Mouse (Mus musculus) limb, embryonic 13.5 days (tissue): ENCODE data around the gene Atp11a. TPM values are rescaled to one million over a fixed set of nuclear protein-coding genes. Genes with fewer than 3 reads are reported as not detected.
A peak's percentile ranks its signal among the peaks of the same experiment; 100 is the strongest.

Experiments used
- ATAC-seq: fragments of 200-750 bp; cut with Nextera tagmentation; 2 replicates; pipeline ENCODE4 v1.8.0; 2017; ENCODE audit warnings: low read depth, moderate number of reproducible peaks, moderate TSS enrichment; ENCODE audit not compliant: low FRiP score
- H3K27ac ChIP-seq: fragments of 300-500 bp; sonication (generic); 2 replicates; pipeline ENCODE4 v1.5.1; 2015; ENCODE audit warnings: inconsistent platforms, mild to moderate bottlenecking, moderate library complexity
- H3K27me3 ChIP-seq: fragments of 300-500 bp; sonication (generic); 2 replicates; pipeline ENCODE4 v1.6.1; 2015; ENCODE audit warnings: mild to moderate bottlenecking, inconsistent platforms
- H3K36me3 ChIP-seq: fragments of 300-500 bp; sonication (generic); 2 replicates; pipeline ENCODE4 v1.6.1; 2015; ENCODE audit warnings: inconsistent platforms, mild to moderate bottlenecking, moderate library complexity
- H3K4me1 ChIP-seq: fragments of 300-500 bp; sonication (generic); 2 replicates; pipeline ENCODE4 v1.6.1; 2015; ENCODE audit warnings: inconsistent platforms
- H3K4me2 ChIP-seq: fragments of 300-500 bp; sonication (generic); replicated peaks from 2 replicates; pipeline ENCODE4 v1.6.1; 2015; ENCODE audit warnings: inconsistent platforms, mild to moderate bottlenecking, moderate library complexity
- H3K4me3 ChIP-seq: fragments of 300-500 bp; sonication (generic); 2 replicates; pipeline ENCODE4 v1.5.1; 2015; ENCODE audit warnings: moderate library complexity, mild to moderate bottlenecking, inconsistent platforms
- H3K9ac ChIP-seq: fragments of 300-500 bp; sonication (generic); 2 replicates; pipeline ENCODE4 v1.6.1; 2015; ENCODE audit warnings: mild to moderate bottlenecking, inconsistent platforms
- H3K9me3 ChIP-seq: fragments of 300-500 bp; sonication (generic); 2 replicates; pipeline ENCODE4 v1.6.1; 2016; ENCODE audit warnings: inconsistent platforms
- WGBS: fragments of 180-500 bp; shearing (Covaris S2); methylation state at CpG from one replicate; pipeline ENCODE4 v1.1.7; 2015; 5-methylcytosine and 5-hydroxymethylcytosine counted together
- polyA plus RNA-seq: library from polyadenylated mRNA; unstranded; fragments of >200 nt; fragmentation: Nextera tagmentation; extraction: Ambion mirVana; gene quantifications from 2 replicates; pipeline ENCODE4 v1.2.1, GENCODE M21; 2015

Atp11a gene
- polyA plus RNA-seq, 1 experiment from 2014 or later = 15.2 TPM

- Histone ChIP-seq H3K9me3 (no peaks in the 10 kb centered on the region), H3K27me3 (peaks cover 6% of the 10 kb centered on the region; the same call in 1 of the 2 replicates), H3K4me1 (peaks cover 28% of the 10 kb centered on the region), H3K9ac (no peak overlapping the region), H3K27ac (no peak overlapping the region; the same call in 1 of the 2 replicates), H3K36me3 (no peaks in the 10 kb centered on the region), H3K4me2 (no peak overlapping the region), H3K4me3 (no peak overlapping the region)
- 44% methylated on average over 5 of the region's 5 CpGs for WGBS
- ATAC-seq = no peak; the same call in 1 of the 2 replicates
Observed at GRCm38 (mm10) chr8:12754115-12754514, 2.7 kb upstream of the Atp11a start.

DNA sequence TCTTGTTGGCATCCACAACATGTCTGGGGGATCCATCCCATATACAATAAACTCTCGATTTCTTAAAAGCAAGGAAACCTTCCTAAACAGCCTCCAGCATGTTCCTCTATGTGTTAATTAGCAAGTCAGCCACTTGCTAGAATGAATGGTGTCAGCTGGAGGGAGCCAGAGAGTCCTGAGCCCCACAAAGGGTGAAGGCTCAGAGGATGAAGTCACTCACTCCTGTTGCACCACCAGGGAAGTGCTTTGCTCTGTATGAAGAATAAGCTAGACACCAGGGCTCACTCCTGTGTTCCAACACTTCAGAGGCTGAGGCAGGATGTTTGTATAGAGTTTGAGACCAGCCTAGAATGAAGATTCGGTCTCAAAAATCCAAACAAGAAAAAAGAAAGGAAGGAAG, 1.5 kb upstream of the Atp11a start:
- H3K9ac ChIP-seq = no peak overlapping the region
- H3K27ac ChIP-seq = no peak overlapping the region
- WGBS = 55% methylated on average over 2 of the region's 2 CpGs
- H3K27me3 ChIP-seq = peaks cover 6% of the 10 kb centered on the region; the same call in 1 of the 2 replicates
- no peak overlapping the region for H3K4me2 ChIP-seq
- peaks cover 40% of the 10 kb centered on the region for H3K4me1 ChIP-seq
- ATAC-seq = no peak
- H3K9me3 ChIP-seq = no peaks in the 10 kb centered on the region
- H3K4me3 ChIP-seq = no peak overlapping the region
- H3K36me3 ChIP-seq = no peaks in the 10 kb centered on the region

DNA sequence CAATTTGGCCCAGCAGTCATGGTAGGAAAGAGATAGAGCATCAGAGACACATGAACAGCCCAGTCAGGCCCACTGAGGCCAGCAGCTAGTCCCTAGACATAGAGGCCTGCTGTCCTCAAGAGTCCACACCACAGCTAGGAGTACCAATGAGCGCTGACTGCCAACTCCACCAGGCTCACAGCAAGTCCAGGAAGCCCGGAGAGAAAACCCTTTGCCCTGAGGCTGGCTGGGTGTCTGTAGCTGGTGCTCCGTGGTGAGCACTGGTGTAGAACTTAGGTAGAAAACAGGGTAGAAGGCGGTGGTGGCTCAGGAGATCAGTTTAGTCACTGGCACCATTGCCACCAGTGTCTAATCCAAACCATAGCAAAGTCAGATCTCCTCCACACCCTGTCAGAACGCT, 988 bp upstream of the Atp11a start:
- peaks cover 6% of the 10 kb centered on the region; the same call in 1 of the 2 replicates for H3K27me3 ChIP-seq
- no peaks in the 10 kb centered on the region for H3K9me3 ChIP-seq
- ATAC-seq = no peak
- H3K27ac ChIP-seq = no peak overlapping the region
- H3K4me2 ChIP-seq = no peak overlapping the region
- WGBS = 87% methylated on average over 5 of the region's 5 CpGs
- H3K36me3 ChIP-seq = no peaks in the 10 kb centered on the region
- H3K9ac ChIP-seq = no peak overlapping the region
- peaks cover 45% of the 10 kb centered on the region for H3K4me1 ChIP-seq
- no peak overlapping the region for H3K4me3 ChIP-seq

DNA sequence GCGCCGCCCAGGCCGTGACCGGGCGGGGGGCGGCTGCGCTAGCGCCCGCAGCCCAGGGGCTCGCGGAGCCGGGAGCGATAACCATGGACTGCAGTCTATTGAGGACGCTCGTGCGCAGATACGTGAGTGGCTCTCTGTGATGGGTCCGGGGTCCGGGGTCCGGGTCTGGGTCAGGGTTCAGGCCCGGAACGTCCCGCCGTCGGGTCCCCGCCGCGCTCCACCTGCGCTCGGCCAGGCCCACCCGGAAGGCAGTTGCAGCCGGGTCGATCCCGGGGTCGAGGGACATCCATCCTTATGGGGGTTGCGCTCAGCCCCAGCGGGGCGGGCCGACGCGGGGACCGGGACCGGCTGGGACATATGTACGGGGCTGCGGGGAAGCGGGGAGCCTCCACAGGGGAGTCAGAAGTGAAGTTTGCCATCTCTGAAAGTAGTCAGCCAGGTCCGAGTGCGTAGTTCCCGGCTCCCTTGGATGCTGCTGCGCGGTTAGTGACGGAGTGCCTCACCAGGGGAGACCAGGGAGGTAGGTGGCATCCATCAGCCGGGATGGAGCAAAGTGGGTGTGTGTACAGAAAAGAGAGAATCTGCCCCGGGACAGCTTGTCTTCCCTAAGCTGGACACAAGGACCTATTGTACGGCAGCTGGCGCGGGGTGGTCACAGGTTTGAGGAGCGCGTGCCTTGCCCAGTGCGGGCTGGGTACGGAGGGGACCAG, 572 bp downstream of the Atp11a start:
- Histone ChIP-seq H3K36me3 (no peaks in the 10 kb centered on the region), H3K27me3 (peaks cover 6% of the 10 kb centered on the region; the same call in 1 of the 2 replicates), H3K4me2 (peak overlapping the region; percentile 90), H3K4me3 (peak overlapping the region; percentile 89), H3K9ac (peak overlapping the region; percentile 93), H3K4me1 (peaks cover 54% of the 10 kb centered on the region), H3K27ac (no peak overlapping the region; the same call in 1 of the 2 replicates), H3K9me3 (no peaks in the 10 kb centered on the region)
- WGBS = under 1% methylated on average over 59 of the region's 61 CpGs
- peak; percentile 16; the same call in 1 of the 2 replicates for ATAC-seq

DNA sequence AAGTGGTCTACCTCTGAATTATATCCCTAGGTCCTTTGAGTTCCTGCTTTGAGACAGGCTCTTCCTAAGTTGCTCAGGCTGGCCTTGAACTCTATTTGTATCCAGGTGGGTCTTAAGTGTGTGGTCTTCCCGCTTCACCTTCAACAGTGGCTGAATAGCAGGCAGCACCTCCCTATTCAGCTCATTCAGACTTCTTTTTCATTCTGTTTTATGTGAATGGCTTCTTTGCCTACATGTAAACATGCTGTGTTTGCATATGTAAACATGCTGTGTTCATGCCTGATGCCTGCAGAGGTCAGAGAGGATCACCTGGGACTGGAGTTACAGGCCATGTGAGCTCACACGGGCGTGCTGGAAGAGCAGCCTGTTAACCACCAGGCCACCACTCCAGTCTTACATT, 3.1 kb downstream of the Atp11a start:
- WGBS = 80% methylated on average over 3 of the region's 3 CpGs
- no peak for ATAC-seq

GRCm38 (mm10) chr8:12761873-12762272, 5.1 kb downstream of the Atp11a start:
- WGBS = 83% methylated on average over 3 of the region's 3 CpGs
- H3K4me3 ChIP-seq = no peak overlapping the region
- peaks cover 6% of the 10 kb centered on the region; the same call in 1 of the 2 replicates for H3K27me3 ChIP-seq
- peaks cover 43% of the 10 kb centered on the region for H3K4me1 ChIP-seq
- ATAC-seq = no peak
- no peak overlapping the region for H3K4me2 ChIP-seq
- no peak overlapping the region for H3K9ac ChIP-seq
- no peaks in the 10 kb centered on the region for H3K9me3 ChIP-seq
- H3K36me3 ChIP-seq = peaks cover 8% of the 10 kb centered on the region; the same call in 1 of the 2 replicates
- no peak overlapping the region for H3K27ac ChIP-seq

More for the DNA sequence above, 3.1 kb downstream of the Atp11a start:
- peaks cover 6% of the 10 kb centered on the region; the same call in 1 of the 2 replicates for H3K27me3 ChIP-seq
- no peak overlapping the region for H3K27ac ChIP-seq
- no peaks in the 10 kb centered on the region for H3K9me3 ChIP-seq
- H3K4me3 ChIP-seq = no peak overlapping the region
- no peak overlapping the region for H3K9ac ChIP-seq
- no peak overlapping the region for H3K4me2 ChIP-seq
- peaks cover 46% of the 10 kb centered on the region for H3K4me1 ChIP-seq
- no peaks in the 10 kb centered on the region for H3K36me3 ChIP-seq

- H3K4me3 ChIP-seq = no peak overlapping the region
- no peak overlapping the region for H3K4me2 ChIP-seq
- H3K36me3 ChIP-seq = peaks cover 11% of the 10 kb centered on the region; the same call in 1 of the 2 replicates
- 86% methylated on average over 4 of the region's 4 CpGs for WGBS
- ATAC-seq = no peak
- H3K9ac ChIP-seq = no peak overlapping the region
- H3K4me1 ChIP-seq = peaks cover 31% of the 10 kb centered on the region
- H3K27ac ChIP-seq = no peak overlapping the region
- peaks cover 4% of the 10 kb centered on the region; the same call in 1 of the 2 replicates for H3K27me3 ChIP-seq
- H3K9me3 ChIP-seq = no peaks in the 10 kb centered on the region
Observed at GRCm38 (mm10) chr8:12763565-12764108, 6.8 kb downstream of the Atp11a start.

- Histone ChIP-seq H3K27me3 (no peaks in the 10 kb centered on the region), H3K9me3 (no peaks in the 10 kb centered on the region), H3K36me3 (peaks cover 11% of the 10 kb centered on the region; the same call in 1 of the 2 replicates), H3K9ac (no peak overlapping the region), H3K4me1 (peaks cover 18% of the 10 kb centered on the region), H3K4me2 (no peak overlapping the region), H3K27ac (no peak overlapping the region; the same call in 1 of the 2 replicates), H3K4me3 (no peak overlapping the region)
- 80% methylated on average over 4 of the region's 4 CpGs for WGBS
- ATAC-seq = no peak
Observed at GRCm38 (mm10) chr8:12764971-12765370, 8.2 kb downstream of the Atp11a start.

DNA sequence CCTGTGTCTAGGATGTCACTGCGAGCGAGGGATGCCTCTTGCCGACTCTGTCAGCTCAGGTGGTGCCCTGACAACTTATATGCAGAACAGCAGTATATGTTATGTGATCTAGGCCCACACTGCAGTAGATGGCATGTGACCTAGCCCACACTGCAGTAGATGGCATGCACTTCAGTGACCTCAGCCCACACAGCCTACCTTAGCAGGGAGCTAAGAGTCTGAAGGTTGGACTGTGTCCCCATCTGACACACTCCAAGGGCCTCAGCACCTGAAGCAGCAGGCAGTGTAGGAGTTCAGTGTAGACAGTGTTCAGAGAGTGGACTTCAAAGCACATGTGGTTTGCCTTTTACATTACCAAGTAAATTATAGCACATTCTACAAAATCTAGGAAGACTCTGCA, 10.4 kb downstream of the Atp11a start:
- ATAC-seq = no peak
- WGBS = 96% methylated on average over 3 of the region's 3 CpGs
- no peak overlapping the region for H3K4me3 ChIP-seq
- no peak overlapping the region for H3K27ac ChIP-seq
- H3K9ac ChIP-seq = no peak overlapping the region
- peaks cover 11% of the 10 kb centered on the region; the same call in 1 of the 2 replicates for H3K36me3 ChIP-seq
- peaks cover 7% of the 10 kb centered on the region for H3K4me1 ChIP-seq
- no peak overlapping the region for H3K4me2 ChIP-seq
- H3K27me3 ChIP-seq = no peaks in the 10 kb centered on the region
- H3K9me3 ChIP-seq = no peaks in the 10 kb centered on the region

GRCm38 (mm10) chr8:12768747-12769146, 11.9 kb downstream of the Atp11a start:
- 83% methylated on average over 6 of the region's 6 CpGs for WGBS
- Histone ChIP-seq H3K4me1 (peaks cover 7% of the 10 kb centered on the region), H3K27ac (no peak overlapping the region), H3K36me3 (peaks cover 11% of the 10 kb centered on the region; the same call in 1 of the 2 replicates), H3K27me3 (no peaks in the 10 kb centered on the region), H3K9ac (no peak overlapping the region), H3K9me3 (no peaks in the 10 kb centered on the region), H3K4me2 (no peak overlapping the region), H3K4me3 (no peak overlapping the region)
- ATAC-seq = no peak

DNA sequence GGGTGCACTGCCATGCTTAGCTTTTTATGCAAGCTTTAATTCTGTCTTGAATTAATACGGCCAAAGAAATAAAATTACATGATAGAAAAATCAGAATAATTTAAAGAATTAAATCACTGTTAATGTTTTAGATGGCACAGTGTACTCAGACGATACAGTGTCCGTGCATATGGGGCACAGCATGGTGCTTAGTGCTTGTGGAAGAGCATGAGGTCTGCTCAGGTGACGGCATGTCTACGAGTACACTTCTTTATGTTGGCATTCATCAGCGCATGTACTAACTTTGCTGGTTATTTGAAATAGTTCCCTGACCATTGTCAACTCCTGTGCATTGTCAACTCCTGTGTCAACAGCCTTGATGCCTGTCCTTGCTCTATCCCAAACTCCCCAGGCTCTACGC, 12.5 kb downstream of the Atp11a start:
- no peak for ATAC-seq
- H3K4me1 ChIP-seq = peaks cover 7% of the 10 kb centered on the region
- H3K27ac ChIP-seq = no peak overlapping the region
- H3K4me2 ChIP-seq = no peak overlapping the region
- no peak overlapping the region for H3K9ac ChIP-seq
- WGBS = 92% methylated on average over 7 of the region's 7 CpGs
- H3K4me3 ChIP-seq = no peak overlapping the region
- H3K36me3 ChIP-seq = peaks cover 11% of the 10 kb centered on the region; the same call in 1 of the 2 replicates
- no peaks in the 10 kb centered on the region for H3K27me3 ChIP-seq
- no peaks in the 10 kb centered on the region for H3K9me3 ChIP-seq

DNA sequence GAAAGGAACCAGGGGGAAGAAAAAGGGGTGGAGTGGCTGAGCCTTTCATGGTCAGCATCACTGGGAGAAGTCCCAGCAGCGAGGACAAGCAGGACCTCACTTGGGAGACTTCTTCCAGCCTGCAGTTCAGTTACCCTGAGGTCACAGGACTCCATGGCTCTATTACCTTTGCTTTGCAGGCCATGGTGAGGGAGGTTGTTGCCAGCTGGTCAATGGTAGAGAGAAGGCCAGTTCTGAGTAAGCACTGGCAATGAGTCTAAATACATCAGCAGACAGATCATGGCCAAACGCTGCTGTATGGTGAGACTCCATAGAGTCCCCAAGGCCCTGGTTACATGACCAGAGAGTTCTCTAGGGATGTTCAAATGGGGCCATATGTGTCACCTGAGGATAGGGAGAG, 15.5 kb downstream of the Atp11a start:
- H3K4me3 ChIP-seq = no peak overlapping the region
- no peak overlapping the region for H3K9ac ChIP-seq
- H3K4me2 ChIP-seq = no peak overlapping the region
- peaks cover 19% of the 10 kb centered on the region for H3K4me1 ChIP-seq
- H3K36me3 ChIP-seq = no peaks in the 10 kb centered on the region
- no peak for ATAC-seq
- 86% methylated on average over 2 of the region's 2 CpGs for WGBS
- H3K27ac ChIP-seq = no peak overlapping the region
- H3K9me3 ChIP-seq = no peaks in the 10 kb centered on the region
- no peaks in the 10 kb centered on the region for H3K27me3 ChIP-seq
